Mouse (Mus musculus) ES-Bruce4 (cell line): ENCODE data around the gene Slc20a1.

ENCODE experiments used
- CTCF ChIP-seq: IDR thresholded peaks from one replicate; pipeline ENCODE4 v1.8.1; 2011; ENCODE audit warnings: low read depth, low read length
- POLR2A ChIP-seq: IDR thresholded peaks from one replicate; pipeline ENCODE4 v1.8.1; 2011; ENCODE audit warnings: low read length; ENCODE audit not compliant: insufficient read depth

DNA sequence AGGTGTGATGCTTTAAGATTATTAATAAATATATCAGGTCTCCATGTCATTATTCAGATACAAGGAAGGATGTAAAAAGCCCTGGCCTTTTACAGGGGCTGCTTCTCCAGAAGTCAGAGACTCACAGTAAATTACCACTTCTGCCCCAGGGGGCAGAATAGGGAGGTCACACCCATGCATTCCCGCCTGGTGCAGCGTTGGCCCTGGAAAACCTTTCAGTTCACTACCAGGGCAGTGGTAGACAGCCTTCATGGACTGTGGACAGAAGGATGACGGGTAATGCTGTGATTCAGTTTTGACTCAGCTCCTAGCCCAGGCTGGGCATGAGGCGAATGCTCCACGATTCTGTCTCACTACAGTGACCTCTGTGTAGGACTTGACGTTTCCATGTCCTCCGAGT is 47.9 kb downstream of the Slc20a1 start:
- TF ChIP-seq POLR2A, result no peak
- no peak for TF ChIP-seq CTCF
